14 mouse cellular contexts compared by ENCODE assay signal in the genomic region with DNA sequence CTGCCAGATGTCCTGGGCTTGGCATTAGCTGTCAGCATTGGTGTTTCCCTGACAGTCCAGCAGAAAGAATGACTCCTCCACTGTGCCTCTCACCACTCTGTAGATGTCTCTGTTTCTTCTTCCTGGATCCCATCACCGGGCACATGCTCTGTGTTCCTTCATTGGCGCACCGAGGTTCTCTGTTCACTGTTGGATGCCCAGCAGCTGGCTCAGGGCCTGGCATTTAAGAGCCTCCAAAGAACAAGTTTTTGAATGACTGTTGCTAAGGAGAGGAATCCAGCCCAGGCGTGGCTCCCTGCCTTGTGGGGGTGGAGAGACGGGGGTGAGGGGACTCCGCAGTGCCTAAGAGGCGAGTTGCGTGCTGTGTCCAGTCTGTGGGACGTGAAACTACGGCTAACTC.
A peak's percentile ranks its signal among the peaks of the same experiment; 100 is the strongest.
DNase-seq lines count a peak whose midpoint lies in the region; ATAC-seq and TF ChIP-seq lines count a peak whose summit lies in the region.
"Had no signal": no experiment of that assay in that cellular context is flagged by ENCODE, and none has a peak within 500 bp of the region (broad histone marks: within the 10 kb centered on the region; RNA-seq: fewer than 3 reads in every experiment).

No protein-coding gene starts in this region.

- no peak overlapping the region for H3K4me3 ChIP-seq in hindbrain, embryonic 12.5 days
- no peak overlapping the region for H3K4me3 ChIP-seq in hindbrain, embryonic 10.5 days
- H3K4me3 ChIP-seq in embryonic facial prominence, embryonic 10.5 days = no peak overlapping the region

- H3K4me1 ChIP-seq in hindbrain, embryonic 12.5 days = peaks cover 32% of the 10 kb centered on the region
- H3K4me1 ChIP-seq in hindbrain, embryonic 10.5 days (replicated peaks) = peaks cover 18% of the 10 kb centered on the region
- peaks cover 12% of the 10 kb centered on the region; the same call in 1 of the 2 replicates for H3K4me1 ChIP-seq in embryonic facial prominence, embryonic 10.5 days

- H3K9me3 ChIP-seq in hindbrain, embryonic 12.5 days (replicated peaks) = no peaks in the 10 kb centered on the region
- H3K9me3 ChIP-seq in hindbrain, embryonic 10.5 days = no peaks in the 10 kb centered on the region
- no peaks in the 10 kb centered on the region for H3K9me3 ChIP-seq in embryonic facial prominence, embryonic 10.5 days

- TF ChIP-seq POLR2A in brain, embryonic 14.5 days (IDR thresholded peaks at IDR 0.05; ENCODE audit: borderline replicate concordance, extremely low read depth, insufficient read depth, insufficient read length, poor library complexity, severe bottlenecking) = no peak

- DNase-seq in hindbrain, embryonic 10.5 days (ENCODE audit: low spot score) = no peak
- peak; percentile 81 for DNase-seq in Muller cell, postnatal 12 days (ENCODE audit: inconsistent ontology term)
- DNase-seq in brain, embryonic 14.5 days (ENCODE audit: low read depth) = peak; percentile 87
- DNase-seq in layer of hippocampus, postnatal 36 days = peak; percentile 63
- no peak for DNase-seq in spleen, postnatal 10 days (ENCODE audit: low spot score in 2 of 2)
- DNase-seq in heart, adult 8-10 months (ENCODE audit: low spot score) = no peak
- DNase-seq in embryonic facial prominence, embryonic 10.5 days (ENCODE audit: low spot score) = no peak
- DNase-seq: gastrocnemius, postnatal 14 days; heart, postnatal 36 days; kidney, postnatal 25 days; liver; lung, postnatal 4 days; thymus, postnatal 36 days had no signal

- H3K4me2 ChIP-seq in hindbrain, embryonic 12.5 days (replicated peaks) = no peak overlapping the region

- 76% methylated on average over 10 of the region's 10 CpGs for WGBS in hindbrain, embryonic 12.5 days
- 83% methylated on average over 10 of the region's 10 CpGs for WGBS in hindbrain, embryonic 10.5 days
- 87% methylated on average over 10 of the region's 10 CpGs for WGBS in embryonic facial prominence, embryonic 10.5 days

- TF ChIP-seq CTCF in brain, embryonic 14.5 days (IDR thresholded peaks at IDR 0.05; ENCODE audit: borderline replicate concordance, extremely low read depth, insufficient read depth, insufficient read length) = no peak

- no peaks in the 10 kb centered on the region for H3K27me3 ChIP-seq in hindbrain, embryonic 12.5 days
- H3K27me3 ChIP-seq in hindbrain, embryonic 10.5 days (ENCODE audit: insufficient read depth, poor library complexity, severe bottlenecking) = no peaks in the 10 kb centered on the region
- H3K27me3 ChIP-seq in embryonic facial prominence, embryonic 10.5 days (replicated peaks; ENCODE audit: low read depth, poor library complexity, severe bottlenecking) = no peaks in the 10 kb centered on the region

- H3K9ac ChIP-seq in hindbrain, embryonic 12.5 days = no peak overlapping the region

- H3K36me3 ChIP-seq in hindbrain, embryonic 12.5 days = peaks cover 5% of the 10 kb centered on the region; the same call in 1 of the 2 replicates
- H3K36me3 ChIP-seq in hindbrain, embryonic 10.5 days = peaks cover 34% of the 10 kb centered on the region
- H3K36me3 ChIP-seq in embryonic facial prominence, embryonic 10.5 days (replicated peaks) = peaks cover 54% of the 10 kb centered on the region

- no peak overlapping the region for H3K27ac ChIP-seq in hindbrain, embryonic 12.5 days
- H3K27ac ChIP-seq in hindbrain, embryonic 10.5 days = no peak overlapping the region
- no peak overlapping the region for H3K27ac ChIP-seq in embryonic facial prominence, embryonic 10.5 days (replicated peaks)

- peak; percentile 24; the same call in 1 of the 2 replicates for ATAC-seq in hindbrain, embryonic 12.5 days (ENCODE audit: low FRiP score)

Comparison
In these comparisons a context has a peak if more than half of its experiments do, and no peak if none do; other contexts are left out.
1. DNase-seq: peak in Muller cell, postnatal 12 days (single experiment), brain, embryonic 14.5 days (single experiment) and layer of hippocampus, postnatal 36 days (2 of 2); none in hindbrain, embryonic 10.5 days (single experiment), spleen, postnatal 10 days (0 of 2), heart, adult 8-10 months (single experiment) and embryonic facial prominence, embryonic 10.5 days (single experiment).